Mouse (Mus musculus) layer of hippocampus, adult 8-10 months (tissue): ENCODE data around the gene Gm48551. TPM values are rescaled to one million over a fixed set of nuclear protein-coding genes. Genes with fewer than 3 reads are reported as not detected.

ENCODE experiments used
- DNase-seq, 2 experiments: peaks; one replicate each; pipeline ENCODE4 v3.0.0; 2022; ENCODE audit warnings: low spot score in 2 of 2
- total RNA-seq, 4 experiments: library from RNA; stranded (reverse); gene quantifications; 2 replicates each; pipeline ENCODE4 v1.2.4; 2022

Gene Gm48551
- total RNA-seq, 4 experiments from 2014 or later: 2.7 to 5.5 (median 4.5) TPM

DNA sequence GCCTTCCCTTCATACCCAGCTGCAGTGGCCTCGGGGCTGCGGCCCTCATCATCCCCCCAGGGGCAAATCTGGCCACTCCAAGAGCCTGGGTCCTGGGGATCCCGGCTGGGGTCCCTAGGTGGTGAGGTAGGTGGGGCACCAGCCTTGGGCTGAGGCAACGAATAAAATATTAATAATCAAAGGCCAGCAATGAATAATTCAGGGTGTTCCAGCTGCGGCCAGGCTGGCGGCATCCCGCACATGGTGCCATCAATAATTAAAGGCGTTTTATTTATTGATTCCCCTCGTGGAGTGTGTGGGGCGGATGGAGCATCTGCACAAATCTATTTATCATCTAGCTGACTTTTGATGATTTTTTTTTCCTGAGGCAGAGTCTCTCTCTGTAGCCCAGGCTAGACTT lies 19.2 kb downstream of the Gm48551 start:
- DNase-seq: no peak

DNA sequence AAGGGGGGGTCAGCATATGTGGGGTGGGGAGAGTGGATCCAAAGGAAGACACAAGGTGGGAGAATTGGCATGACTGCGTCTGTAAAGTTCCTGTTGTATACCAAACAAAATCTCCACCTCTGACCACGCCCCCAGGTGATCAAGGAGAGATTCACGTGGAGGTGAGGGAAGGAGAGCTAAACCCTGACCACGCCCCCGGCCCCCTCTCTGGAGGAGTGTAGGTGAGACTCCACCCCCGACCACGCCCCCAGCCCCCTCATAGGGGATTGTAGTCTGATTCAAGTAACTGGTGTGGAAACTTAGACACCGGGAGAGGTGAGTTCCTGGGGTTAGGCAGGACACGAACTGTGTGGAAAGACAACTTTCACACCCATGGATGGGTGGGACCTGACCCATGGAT lies 19.8 kb downstream of the Gm48551 start:
- DNase-seq: no peak

DNA sequence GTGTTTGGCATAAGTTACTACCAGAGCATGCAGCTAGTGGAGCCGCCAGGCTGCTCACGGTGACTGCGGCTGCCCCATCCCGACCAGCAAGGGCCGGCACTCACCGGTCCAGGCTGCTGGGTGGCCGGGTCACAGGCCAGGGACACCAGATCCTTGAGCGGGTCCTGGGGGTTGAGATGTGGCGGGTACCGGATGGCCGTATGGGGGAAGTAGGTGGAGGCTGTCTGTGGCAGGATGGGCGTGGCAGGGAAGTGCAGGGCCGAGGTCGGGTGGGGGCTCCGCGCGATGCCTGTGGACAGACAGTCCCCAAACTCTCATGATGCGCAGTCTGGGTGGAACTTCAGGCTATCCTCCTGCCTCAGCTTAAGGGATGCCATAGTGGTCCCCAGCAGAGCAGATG lies 20.5 kb downstream of the Gm48551 start:
- DNase-seq: no peak

DNA sequence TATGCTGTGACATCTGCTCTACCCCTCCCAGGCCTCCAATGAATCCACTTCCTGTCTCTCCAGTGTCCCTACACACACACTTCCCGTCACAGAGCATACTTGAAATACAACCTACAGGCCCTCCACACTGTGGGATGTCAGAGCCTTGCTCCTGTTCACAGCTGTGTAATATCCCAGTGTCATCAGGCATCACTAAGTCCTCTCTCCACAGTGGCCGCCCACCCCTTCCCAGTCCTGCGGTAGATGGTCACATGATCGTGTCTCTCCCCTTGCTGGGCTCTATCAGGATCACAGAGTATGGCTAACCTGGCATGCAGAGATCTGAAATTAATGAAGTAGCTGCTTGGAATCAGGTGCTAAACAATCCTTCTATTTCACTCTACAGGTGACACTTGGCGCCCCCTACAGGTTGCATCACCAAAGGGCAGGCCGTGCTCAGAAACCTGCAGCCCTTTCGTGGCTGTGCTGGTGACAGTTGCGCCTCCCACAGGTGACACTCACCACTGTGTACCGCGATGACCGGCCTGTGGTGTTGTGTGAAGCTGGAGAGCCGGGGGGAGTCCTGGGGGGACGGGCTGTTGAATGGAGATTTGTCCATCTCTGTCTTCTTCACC lies 21.4 kb downstream of the Gm48551 start:
- DNase-seq: no peak

DNA sequence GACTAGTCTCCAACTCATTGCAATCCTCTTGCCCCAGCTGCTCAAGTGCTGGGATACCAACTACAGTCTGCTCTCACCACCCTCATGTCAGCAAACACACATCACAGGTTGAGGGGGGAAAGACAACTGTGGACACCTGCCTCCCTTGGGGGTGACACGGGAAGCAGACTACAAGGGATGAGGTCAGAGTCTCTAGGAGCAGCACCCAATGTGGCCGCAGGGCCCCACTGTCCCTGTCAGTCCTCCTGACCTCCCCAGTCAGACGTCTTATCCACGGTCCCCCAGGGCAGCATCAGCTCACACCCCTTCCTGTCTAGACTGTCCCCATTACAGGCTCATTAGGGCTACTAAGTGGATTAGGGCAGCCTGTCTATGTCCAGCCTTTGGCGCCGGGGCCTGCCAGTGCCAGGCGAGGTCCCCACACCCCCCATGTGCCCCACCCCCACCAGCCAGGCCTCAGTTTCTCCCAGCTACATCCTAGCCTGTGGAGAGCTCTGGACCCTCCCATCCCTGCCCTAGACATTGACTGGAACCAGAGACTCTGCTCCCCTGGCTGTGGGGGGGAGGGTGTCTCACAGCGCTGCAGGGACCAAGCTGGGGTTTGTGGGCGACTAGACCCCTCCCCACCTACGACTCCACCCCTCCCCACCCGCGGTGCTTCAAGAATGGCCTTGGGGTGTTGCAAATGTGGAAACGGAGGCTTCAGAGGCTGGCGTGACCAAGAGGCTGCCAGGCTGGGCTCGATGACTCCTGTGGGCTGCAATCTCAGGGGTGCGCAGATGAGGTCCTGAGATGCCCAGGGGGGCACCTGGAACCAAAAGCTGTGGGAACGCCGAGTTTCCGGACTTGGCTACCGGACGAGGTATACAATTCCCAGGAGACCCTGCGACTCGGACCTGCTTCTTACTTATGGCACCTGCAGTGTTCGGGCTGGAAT lies 22.5 kb downstream of the Gm48551 start:
- no peak for DNase-seq

DNA sequence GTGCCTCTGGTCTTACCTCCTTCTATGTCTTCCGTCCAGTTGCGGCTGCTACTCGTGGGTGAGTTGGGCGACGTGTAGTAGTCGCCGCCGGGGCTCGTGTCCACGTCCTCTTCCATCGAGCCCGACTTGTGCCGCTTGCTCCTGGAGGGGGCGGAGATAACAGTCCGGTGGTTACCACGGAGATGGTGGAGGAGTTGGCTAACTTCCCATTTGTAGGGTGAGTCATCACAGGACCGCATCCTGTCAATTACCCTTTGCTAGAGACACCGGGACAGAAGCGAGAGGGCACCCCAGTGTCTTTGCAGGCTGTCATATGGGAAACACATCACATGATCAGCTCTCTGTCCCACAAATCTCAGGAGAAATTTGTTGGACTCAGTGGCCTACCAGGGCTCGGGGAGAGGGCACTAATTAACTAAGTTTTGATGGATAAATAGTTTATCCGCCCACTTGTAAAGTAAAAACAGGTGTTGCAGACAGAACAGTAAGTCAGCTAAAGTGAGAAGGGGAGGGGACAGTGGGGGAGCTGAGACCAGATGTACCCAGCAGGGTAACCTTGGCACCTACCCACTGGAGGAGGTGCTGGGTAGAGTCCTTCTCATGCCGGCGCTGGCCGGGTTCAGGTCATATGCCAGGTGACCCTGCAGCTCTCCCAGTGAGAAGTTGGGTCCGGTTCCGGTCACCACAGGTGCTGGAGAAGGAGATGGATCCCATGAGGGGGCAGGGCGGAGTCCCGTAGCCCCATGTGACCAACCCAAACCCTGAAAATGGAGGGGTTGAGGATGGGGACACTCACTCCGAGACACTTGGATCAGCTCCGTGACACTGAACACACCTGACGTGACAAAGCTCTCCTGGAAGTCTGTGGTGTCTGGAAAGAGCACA lies 23.5 kb downstream of the Gm48551 start:
- peak in 1 of 2 experiments; percentile 65 for DNase-seq

DNA sequence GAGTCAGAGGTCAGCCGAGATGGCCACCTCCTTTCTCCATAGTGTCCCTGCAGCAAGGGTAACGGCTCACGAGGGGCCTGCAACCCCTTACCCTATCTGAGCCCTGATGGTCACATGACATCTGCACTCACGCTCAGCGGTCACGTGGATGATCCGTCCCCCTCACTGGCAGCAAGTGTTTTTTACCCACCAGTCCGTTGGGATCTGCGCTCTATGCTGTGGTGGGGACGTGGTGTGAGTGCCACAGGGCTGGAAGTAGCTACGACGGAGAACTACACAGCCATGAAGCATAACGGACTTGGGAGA lies 24.1 kb downstream of the Gm48551 start:
- DNase-seq: no peak

DNA sequence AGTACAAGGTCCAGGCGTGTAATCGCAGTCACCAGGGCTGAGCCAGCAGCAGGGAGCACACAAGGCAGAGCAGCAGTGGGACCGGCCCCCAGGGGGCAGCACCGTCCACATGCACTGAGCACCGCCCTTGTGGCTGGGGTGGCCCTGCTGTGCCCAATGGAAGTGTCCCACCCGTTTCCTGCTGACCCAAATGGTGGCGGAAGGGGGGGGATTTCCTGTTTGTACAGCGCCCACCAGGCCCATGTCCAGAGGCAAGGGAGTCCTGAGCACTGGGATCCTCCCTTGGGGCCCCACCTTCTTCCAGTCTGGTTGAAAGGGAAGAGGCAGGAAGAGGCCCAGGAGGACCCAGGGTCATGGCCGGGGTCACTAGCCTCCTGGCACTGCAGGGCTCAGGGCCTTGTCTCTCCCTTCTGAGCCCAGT lies 24.6 kb downstream of the Gm48551 start:
- no peak for DNase-seq

DNA sequence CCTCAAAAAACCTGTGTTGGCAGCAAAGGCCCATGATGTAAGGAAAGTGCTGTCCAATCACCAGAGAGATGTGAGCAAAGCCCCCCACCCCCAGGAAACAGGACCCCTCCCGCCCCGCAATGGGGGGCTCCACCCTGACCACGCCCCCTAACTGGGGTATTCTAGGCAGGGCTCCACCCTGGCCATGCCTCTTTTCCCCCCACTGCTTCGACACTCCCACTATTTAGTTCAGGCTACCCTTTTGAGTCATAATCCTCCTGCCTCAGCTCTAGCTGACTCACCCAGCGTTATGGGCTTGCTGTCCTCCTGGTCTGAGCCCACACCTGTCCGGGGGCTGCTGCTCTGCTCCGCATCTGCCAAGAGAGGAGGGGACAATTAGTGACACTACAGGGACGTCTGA lies 25.1 kb downstream of the Gm48551 start:
- DNase-seq: no peak

DNA sequence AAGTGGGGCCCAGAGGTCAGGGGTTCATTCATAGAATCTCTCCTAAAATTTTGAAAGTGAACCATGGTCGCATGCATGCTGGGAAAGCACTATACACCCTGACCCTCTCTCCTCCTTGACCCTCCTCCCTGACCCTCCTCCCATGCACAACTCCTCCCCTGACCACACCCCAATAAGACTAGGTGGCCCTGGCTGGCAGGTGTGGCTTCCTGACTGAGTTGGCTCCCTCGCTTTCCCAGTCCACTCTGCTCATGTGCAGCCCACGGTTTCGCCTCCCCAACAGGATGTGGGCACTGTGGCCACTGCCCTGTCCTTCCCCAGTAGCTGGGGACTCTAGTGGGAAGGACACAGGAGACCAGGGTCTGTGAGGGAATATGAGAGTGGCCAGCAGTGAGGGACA lies 26.1 kb downstream of the Gm48551 start:
- DNase-seq: no peak

DNA sequence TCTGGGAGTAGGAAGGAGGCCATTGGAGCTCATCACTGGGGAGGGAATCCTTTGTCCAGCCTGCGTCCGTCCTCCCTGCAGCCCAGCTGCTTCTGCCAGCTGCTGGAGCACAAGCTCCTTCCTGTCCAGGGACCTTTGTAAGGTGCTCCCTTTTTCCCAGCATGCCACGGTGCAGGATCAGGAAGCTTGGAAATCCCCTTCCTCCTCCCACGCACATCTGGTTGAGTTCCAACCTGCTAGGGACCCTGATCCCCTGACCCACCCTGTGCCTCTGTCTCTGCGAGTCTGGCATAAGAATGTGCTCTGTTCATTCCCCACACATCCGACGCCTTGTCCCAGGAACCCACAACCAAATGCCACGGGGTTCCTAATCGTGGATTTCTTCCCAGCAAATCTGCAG lies 26.7 kb downstream of the Gm48551 start:
- DNase-seq: no peak

DNA sequence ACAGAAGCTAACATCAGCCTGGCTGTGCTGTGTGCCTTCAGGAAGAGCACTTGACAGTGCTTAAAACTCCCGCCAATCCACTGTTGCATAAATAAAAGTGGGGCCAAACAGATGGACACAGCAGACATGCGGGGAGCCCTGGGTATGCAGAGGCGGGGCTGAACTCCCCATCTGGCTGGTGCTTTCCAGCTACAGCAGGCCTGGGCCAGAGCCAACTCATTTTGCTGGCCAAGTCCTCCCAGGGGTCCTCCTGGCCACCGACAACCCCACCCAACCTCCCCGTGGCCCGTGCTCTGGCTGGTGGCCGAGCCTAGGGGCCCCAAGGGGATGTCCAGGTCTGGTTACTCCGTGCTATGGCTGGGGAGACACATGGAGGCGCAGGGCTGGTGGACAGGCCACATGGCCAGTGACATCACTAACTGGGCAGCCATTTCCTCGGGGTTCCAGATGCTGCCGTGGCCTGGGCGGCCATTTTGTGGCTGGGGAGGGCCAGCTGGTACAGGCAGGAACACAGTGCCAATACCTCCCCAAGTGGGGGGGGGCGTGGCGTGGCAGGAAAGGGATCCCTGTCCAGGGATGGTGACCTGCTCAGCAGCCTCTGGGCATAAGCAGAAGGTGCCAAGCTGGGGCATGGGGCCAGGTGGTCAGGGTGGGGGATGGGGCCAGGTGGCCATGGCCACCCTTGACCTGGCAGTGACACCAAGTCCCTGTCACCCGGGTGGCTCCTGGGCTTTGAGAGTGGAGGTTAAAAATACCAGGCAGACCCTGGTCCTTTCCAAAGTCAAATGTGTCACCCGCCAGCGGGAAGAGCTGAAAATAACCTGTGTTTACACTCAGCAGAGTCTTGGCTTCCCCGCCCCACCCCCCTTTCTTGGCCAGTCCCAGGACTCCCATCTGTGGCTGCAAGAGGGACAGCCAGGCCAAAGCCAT lies 27.5 kb downstream of the Gm48551 start:
- peak; percentile 75 to 80 for DNase-seq

DNA sequence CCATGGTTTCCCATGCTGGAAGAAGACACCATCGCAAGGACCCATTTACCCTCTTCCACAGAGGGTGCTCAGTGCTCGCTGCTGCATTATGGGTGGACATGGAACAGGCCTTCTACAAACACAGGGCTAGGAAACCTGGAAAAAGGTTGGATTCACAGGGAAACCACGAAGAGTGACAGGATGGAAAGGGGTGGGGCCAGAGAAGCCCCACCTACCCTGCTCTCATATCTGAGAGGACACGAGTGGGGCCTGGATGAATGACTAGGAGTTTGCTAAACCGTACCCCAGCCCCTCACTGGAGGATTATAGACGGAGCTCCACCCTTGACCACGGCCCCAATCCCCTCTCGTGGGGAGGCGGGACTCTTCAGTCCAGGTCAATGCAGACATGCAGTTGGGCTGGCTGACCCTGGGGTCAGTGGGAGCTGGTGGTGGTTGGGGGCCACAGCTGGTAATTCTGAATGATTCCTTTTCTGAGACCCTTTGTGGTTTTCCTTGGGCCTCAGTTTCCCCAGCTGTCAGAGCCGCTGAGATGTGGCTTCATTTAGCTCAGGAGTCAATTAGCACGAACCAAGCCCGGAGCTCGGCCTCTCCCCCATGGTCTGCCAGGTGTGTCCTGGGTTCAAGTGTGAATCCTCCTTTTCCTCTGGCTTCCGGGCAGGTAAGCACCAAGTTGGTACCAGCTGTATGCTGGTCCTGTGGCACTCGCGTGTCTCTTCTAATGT lies 28.5 kb downstream of the Gm48551 start:
- DNase-seq: no peak

DNA sequence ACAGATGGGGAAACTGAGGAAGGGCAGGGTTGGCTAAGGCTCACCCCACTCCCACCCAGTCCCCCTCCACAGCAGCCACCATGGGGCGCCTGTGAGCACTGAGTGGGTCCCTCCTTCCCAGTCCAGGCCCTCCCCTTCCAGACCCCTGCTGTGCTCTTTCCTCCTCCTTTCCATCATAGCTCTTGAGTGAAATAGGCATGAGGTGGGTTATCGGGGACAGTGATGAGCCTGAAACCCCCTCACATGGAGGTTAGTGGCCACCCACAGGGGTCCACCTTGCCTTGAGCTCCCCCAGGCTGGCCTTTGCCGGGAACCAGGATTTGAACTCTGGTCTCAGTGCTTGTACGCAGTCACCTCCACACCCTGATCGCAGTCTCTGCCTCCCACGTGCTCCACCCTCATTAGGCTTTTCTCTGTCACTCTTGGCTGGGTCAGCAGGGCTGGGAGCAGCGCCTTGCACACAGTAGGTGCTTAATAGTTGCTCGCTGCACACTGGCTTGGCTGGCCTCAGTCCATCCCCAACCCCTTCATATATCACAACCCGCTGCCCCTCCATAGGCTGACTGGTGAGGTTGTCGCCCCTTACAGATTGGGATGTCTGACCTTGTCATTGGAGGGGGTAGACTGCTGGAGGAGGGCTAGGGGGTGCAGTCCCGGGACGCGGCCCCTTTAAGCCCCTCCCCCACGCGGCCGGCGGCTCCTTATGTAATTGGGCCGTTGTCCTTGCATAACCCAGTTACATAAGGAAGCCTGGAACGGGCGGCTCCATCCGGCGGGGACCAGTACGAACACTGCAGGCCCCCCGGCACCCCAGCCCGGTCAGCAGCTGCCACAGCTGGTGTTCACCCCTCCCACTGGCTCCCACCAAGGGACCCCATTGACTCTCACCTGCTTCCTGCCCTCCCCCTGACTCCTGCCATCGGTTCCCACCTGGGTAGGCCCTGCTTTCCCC lies 29.3 kb downstream of the Gm48551 start:
- peak in 1 of 2 experiments; percentile 80 for DNase-seq

DNA sequence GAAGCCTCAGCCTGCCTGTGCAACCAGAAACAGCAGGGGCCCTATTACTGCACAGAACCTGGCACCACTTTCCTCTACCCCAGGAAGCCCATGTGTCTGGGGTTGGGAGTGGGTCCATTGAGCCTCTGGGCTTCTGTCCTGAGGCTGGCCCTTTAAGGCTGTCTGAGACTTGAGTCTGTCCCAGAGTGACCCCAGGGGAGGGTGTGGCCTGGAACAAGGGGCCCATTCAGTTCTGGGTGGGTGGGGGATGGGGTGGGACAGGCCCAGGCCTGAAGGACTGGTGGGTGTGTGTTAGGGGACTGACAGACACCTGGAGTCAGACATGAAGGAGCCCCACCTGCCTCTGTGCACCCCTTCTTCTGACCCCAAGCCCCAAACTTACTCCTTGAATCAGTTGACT lies 30.4 kb downstream of the Gm48551 start:
- no peak for DNase-seq

DNA sequence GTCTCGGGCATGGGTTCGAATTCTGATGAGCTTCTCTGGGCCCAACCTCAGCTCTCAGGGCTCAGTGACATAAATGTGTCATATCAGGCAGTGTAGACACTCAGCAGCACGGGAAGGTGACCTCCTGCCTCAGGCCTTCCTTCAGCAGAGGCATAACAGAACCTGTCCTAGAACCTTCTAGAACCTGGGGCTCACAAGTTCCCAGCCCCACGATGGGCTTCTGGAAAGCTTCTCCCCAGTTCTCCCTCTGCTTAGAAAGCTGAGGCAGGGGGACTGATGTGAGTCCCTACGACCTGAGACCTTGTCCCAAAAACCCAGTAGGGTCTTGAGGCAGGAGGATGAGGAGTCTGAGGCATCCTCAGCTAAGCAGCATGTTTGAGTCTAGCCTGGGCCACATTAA lies 30.9 kb downstream of the Gm48551 start:
- no peak for DNase-seq

DNA sequence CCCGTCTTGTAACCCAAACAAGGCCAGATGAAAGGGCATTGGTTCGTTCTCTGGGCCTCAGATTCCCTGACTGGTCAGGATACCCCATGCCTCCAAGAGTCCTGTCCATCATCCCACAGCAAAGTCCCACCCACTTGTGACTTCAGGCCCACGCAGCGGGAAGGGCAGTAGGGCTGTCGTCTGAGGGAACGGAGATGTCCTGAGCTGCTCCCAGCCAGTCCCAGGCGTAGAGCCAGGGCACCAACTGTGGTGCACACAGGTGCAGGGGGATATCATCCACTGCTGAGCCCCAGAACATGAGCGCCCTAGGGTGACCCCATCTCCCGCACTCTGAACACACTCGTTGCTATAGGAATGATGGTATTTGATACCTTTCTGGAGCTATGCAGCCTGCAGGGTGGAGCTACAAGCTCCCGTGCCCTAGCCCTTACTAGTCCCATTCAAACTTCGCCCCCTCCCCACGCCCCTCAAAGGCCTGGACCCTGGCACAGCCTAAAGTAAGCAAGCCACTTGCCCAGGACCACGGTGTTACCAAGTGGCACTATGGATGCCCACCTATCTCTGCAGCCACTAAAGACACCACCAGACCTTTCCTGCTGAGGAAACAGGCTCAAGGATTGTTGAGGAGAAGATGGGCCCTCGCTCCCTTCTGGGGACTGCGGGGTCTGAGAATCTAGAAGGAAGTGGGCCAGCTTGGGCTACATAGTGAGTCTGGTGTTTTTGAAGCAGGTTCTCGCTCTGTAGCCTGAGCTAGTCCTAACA lies 31.5 kb downstream of the Gm48551 start:
- DNase-seq: no peak

DNA sequence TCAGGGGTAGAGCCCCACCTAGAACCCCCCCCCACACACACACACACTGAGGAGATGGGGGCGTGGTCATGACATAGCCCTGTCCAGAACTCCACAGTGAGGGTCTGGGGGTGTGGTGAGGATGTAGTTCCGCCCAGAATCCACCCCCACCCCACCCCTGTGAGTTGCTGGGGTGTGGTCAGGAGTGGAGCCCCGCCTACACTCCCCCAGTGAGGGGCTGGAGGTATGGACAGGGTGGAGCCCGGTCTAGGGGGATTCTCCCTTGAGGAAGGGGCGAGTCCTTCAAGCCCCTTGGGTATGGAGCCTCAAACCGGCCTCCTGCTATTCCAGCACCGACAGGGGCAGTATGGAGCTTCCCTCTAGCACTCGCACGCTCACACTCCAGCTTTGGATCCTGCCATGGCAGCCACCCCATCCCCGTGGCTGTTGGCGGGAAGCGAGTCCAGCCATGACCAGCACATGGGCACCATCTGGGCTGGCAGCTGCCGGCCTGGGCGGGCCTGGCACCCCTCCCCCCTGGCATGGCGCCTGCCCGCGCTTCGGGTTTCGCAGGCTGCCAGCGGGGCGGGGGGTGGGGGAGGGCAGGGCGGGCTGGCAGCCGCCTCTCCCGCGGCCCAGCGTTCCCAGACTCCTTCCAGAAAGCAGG lies 32.4 kb downstream of the Gm48551 start:
- DNase-seq: peak; percentile 87 to 88
